Mouse (Mus musculus): ENCODE data around the gene Ift140. TPM values are rescaled to one million over a fixed set of nuclear protein-coding genes. Genes with fewer than 3 reads are reported as not detected.

Ift140 gene
- polyA plus RNA-seq, 1 experiment from 2014 or later = 29.4 TPM

- Histone ChIP-seq H3K4me3 (no peak overlapping the region), H3K4me1 (no peaks in the 10 kb centered on the region), H3K27ac (no peak overlapping the region), H3K4me2 (replicated peaks) (no peak overlapping the region), H3K27me3 (replicated peaks) (0 out of 2 replicates have a peak, but pooled peaks cover 3% of the 10 kb centered on the region), H3K36me3 (no peaks in the 10 kb centered on the region), H3K9ac (no peak overlapping the region), H3K9me3 (no peaks in the 10 kb centered on the region)
- WGBS = 76% methylated on average over 9 of the region's 9 CpGs
- no peak for ATAC-seq (ENCODE audit: low FRiP score, low read depth)
Measured at GRCm38 (mm10) chr17:25127681-25128080, 111.8 kb downstream of the Ift140 start.

GRCm38 (mm10) chr17:25130060-25130459, 114.2 kb downstream of the Ift140 start:
- Histone ChIP-seq H3K4me1 (peaks cover 11% of the 10 kb centered on the region), H3K9ac (no peak overlapping the region), H3K9me3 (no peaks in the 10 kb centered on the region), H3K27ac (no peak overlapping the region), H3K27me3 (replicated peaks) (0 out of 2 replicates have a peak, but pooled peaks cover 3% of the 10 kb centered on the region), H3K4me2 (replicated peaks) (no peak overlapping the region), H3K4me3 (no peak overlapping the region), H3K36me3 (no peaks in the 10 kb centered on the region)
- ATAC-seq (ENCODE audit: low FRiP score, low read depth) = no peak
- 88% methylated on average over 1 of the region's 1 CpGs for WGBS

- WGBS = under 1% methylated on average over 40 of the region's 40 CpGs
- H3K9ac ChIP-seq = peak within 1 kb of the TSS; percentile 82
- no peaks in the 10 kb centered on the region; the same call in 1 of the 2 replicates for H3K36me3 ChIP-seq
- peak within 1 kb of the TSS; percentile 88 for H3K4me3 ChIP-seq
- peaks cover 14% of the 10 kb centered on the region for H3K4me1 ChIP-seq
- no peaks in the 10 kb centered on the region for H3K27me3 ChIP-seq (replicated peaks)
- peak; percentile 84 for ATAC-seq (ENCODE audit: low FRiP score, low read depth)
- peak within 1 kb of the TSS; percentile 80 for H3K4me2 ChIP-seq (replicated peaks)
- no peaks in the 10 kb centered on the region for H3K9me3 ChIP-seq
- no peak within 1 kb of the TSS for H3K27ac ChIP-seq
Measured at GRCm38 (mm10) chr17:25133275-25133698, 117.4 kb downstream of the Ift140 start, which contains the start of gene Clcn7. TSS of gene Clcn7 (plus strand) at chr17:25133391.

- Histone ChIP-seq H3K4me2 (replicated peaks) (no peak overlapping the region), H3K36me3 (no peaks in the 10 kb centered on the region; the same call in 1 of the 2 replicates), H3K4me3 (no peak overlapping the region), H3K4me1 (peaks cover 14% of the 10 kb centered on the region), H3K9ac (no peak overlapping the region), H3K27ac (no peak overlapping the region), H3K9me3 (no peaks in the 10 kb centered on the region), H3K27me3 (replicated peaks) (no peaks in the 10 kb centered on the region)
- no peak for ATAC-seq (ENCODE audit: low FRiP score, low read depth)
- WGBS = 91% methylated on average over 6 of the region's 6 CpGs
Measured at GRCm38 (mm10) chr17:25135622-25136021, 119.7 kb downstream of the Ift140 start.

- Histone ChIP-seq H3K4me3 (no peak overlapping the region), H3K27me3 (replicated peaks) (no peaks in the 10 kb centered on the region), H3K27ac (no peak overlapping the region), H3K9me3 (no peaks in the 10 kb centered on the region), H3K9ac (no peak overlapping the region), H3K4me2 (replicated peaks) (no peak overlapping the region), H3K4me1 (peaks cover 13% of the 10 kb centered on the region), H3K36me3 (no peaks in the 10 kb centered on the region; the same call in 1 of the 2 replicates)
- 93% methylated on average over 1 of the region's 1 CpGs for WGBS
- ATAC-seq (ENCODE audit: low FRiP score, low read depth) = no peak
Measured at GRCm38 (mm10) chr17:25138803-25139202, 122.9 kb downstream of the Ift140 start.

- Histone ChIP-seq H3K9ac (no peak overlapping the region), H3K27me3 (replicated peaks) (no peaks in the 10 kb centered on the region), H3K9me3 (no peaks in the 10 kb centered on the region), H3K4me3 (no peak overlapping the region), H3K36me3 (peaks cover 6% of the 10 kb centered on the region; the same call in 1 of the 2 replicates), H3K27ac (no peak overlapping the region), H3K4me2 (replicated peaks) (no peak overlapping the region), H3K4me1 (0 out of 2 replicates have a peak, but pooled peaks cover 4% of the 10 kb centered on the region)
- no peak for ATAC-seq (ENCODE audit: low FRiP score, low read depth)
- 74% methylated on average over 4 of the region's 4 CpGs for WGBS
Measured at GRCm38 (mm10) chr17:25139960-25140359, 124.1 kb downstream of the Ift140 start.

Other genes starting within 250 kb of the Ift140 start
- gene Meiob, start 211.8 kb upstream of the Ift140 start, polyA plus RNA-seq (2016; fragmentation: Nextera tagmentation; extraction: Ambion mirVana) = not detected in 2 replicates
- gene Hagh, start 175.9 kb upstream of the Ift140 start, polyA plus RNA-seq (2016; fragmentation: Nextera tagmentation; extraction: Ambion mirVana) = 37.5 and 40.0 TPM in 2 replicates
- gene Fahd1, start 165.7 kb upstream of the Ift140 start, polyA plus RNA-seq (2016; fragmentation: Nextera tagmentation; extraction: Ambion mirVana) = 18.2 and 18.7 TPM in 2 replicates
- gene Igfals, start 150.1 kb upstream of the Ift140 start, polyA plus RNA-seq (2016; fragmentation: Nextera tagmentation; extraction: Ambion mirVana) = 0.28 and 0.32 TPM in 2 replicates
- gene Nubp2, start 129.7 kb upstream of the Ift140 start, polyA plus RNA-seq (2016; fragmentation: Nextera tagmentation; extraction: Ambion mirVana) = 75.4 and 75.9 TPM in 2 replicates
- gene Spsb3, start 129.4 kb upstream of the Ift140 start, polyA plus RNA-seq (2016; fragmentation: Nextera tagmentation; extraction: Ambion mirVana) = 53.1 and 57.7 TPM in 2 replicates
- gene Eme2, start 121.0 kb upstream of the Ift140 start, polyA plus RNA-seq (2016; fragmentation: Nextera tagmentation; extraction: Ambion mirVana) = 41.6 and 44.5 TPM in 2 replicates
- 89.9 and 98.4 TPM in 2 replicates for gene Mrps34, start 121.0 kb upstream of the Ift140 start, polyA plus RNA-seq (2016; fragmentation: Nextera tagmentation; extraction: Ambion mirVana)
- 49.7 and 55.1 TPM in 2 replicates for gene Nme3, start 119.6 kb upstream of the Ift140 start, polyA plus RNA-seq (2016; fragmentation: Nextera tagmentation; extraction: Ambion mirVana)
- 78.9 and 82.1 TPM in 2 replicates for gene Mapk8ip3, start 79.1 kb upstream of the Ift140 start, polyA plus RNA-seq (2016; fragmentation: Nextera tagmentation; extraction: Ambion mirVana)
- gene Jpt2, start 55.4 kb upstream of the Ift140 start, polyA plus RNA-seq (2016; fragmentation: Nextera tagmentation; extraction: Ambion mirVana) = 183 TPM in 2 replicates
- gene Cramp1l, start 297 bp upstream of the Ift140 start, polyA plus RNA-seq (2016; fragmentation: Nextera tagmentation; extraction: Ambion mirVana) = 12.0 and 13.1 TPM in 2 replicates
- 11.1 and 11.7 TPM in 2 replicates for gene Tmem204, start 67.5 kb downstream of the Ift140 start, polyA plus RNA-seq (2016; fragmentation: Nextera tagmentation; extraction: Ambion mirVana)
- gene Telo2, start 99.9 kb downstream of the Ift140 start, polyA plus RNA-seq (2016; fragmentation: Nextera tagmentation; extraction: Ambion mirVana) = 43.3 and 50.9 TPM in 2 replicates
- gene Ptx4, start 104.7 kb downstream of the Ift140 start, polyA plus RNA-seq (2016; fragmentation: Nextera tagmentation; extraction: Ambion mirVana) = not detected in 2 replicates
- gene Clcn7, start 117.3 kb downstream of the Ift140 start, polyA plus RNA-seq (2016; fragmentation: Nextera tagmentation; extraction: Ambion mirVana) = 22.4 and 25.1 TPM in 2 replicates
- not detected in 2 replicates for gene Ccdc154, start 146.4 kb downstream of the Ift140 start, polyA plus RNA-seq (2016; fragmentation: Nextera tagmentation; extraction: Ambion mirVana)
- gene Gm38655, start 159.4 kb downstream of the Ift140 start, polyA plus RNA-seq (2016; fragmentation: Nextera tagmentation; extraction: Ambion mirVana) = not detected in 2 replicates
- gene BC003965, start 168.5 kb downstream of the Ift140 start, polyA plus RNA-seq (2016; fragmentation: Nextera tagmentation; extraction: Ambion mirVana) = 34.1 and 36.2 TPM in 2 replicates
- gene Unkl, start 172.3 kb downstream of the Ift140 start, polyA plus RNA-seq (2016; fragmentation: Nextera tagmentation; extraction: Ambion mirVana) = 9.4 TPM in 2 replicates
- gene Gnptg, start 224.0 kb downstream of the Ift140 start, polyA plus RNA-seq (2016; fragmentation: Nextera tagmentation; extraction: Ambion mirVana) = 67.1 and 71.3 TPM in 2 replicates
- 66.7 and 67.0 TPM in 2 replicates for gene Tsr3, start 224.1 kb downstream of the Ift140 start, polyA plus RNA-seq (2016; fragmentation: Nextera tagmentation; extraction: Ambion mirVana)
- 2.3 and 4.0 TPM in 2 replicates for gene Baiap3, start 240.3 kb downstream of the Ift140 start, polyA plus RNA-seq (2016; fragmentation: Nextera tagmentation; extraction: Ambion mirVana)